Mouse (Mus musculus) urinary bladder, postnatal 0 days (tissue): Measurements from ENCODE around the gene Btbd35f1. TPM values are rescaled to one million over a fixed set of nuclear protein-coding genes. Genes with fewer than 3 reads are reported as not detected.

Source experiments
- polyA plus RNA-seq: library from polyadenylated mRNA; unstranded; fragments of >200 nt; fragmentation: Nextera tagmentation; extraction: Ambion mirVana; gene quantifications from 2 replicates; pipeline ENCODE4 v1.2.1, GENCODE M21; 2015

Btbd35f1 gene
- not detected in 2 replicates for polyA plus RNA-seq

GRCm38 (mm10) chrX:32559755-32560154 lies at the start of gene Btbd35f1:
Gene Btbd35f1, plus strand, starts transcription at chrX:32560055.

Other genes with a start within 250 kb of the Btbd35f1 start
- not detected in 2 replicates for gene Gm5926, start 90.7 kb downstream of the Btbd35f1 start, polyA plus RNA-seq
- gene Btbd35f21, start 166.1 kb downstream of the Btbd35f1 start, polyA plus RNA-seq: not detected in 2 replicates